Mouse (Mus musculus): Measurements from ENCODE around the gene Tmem14c. TPM values are rescaled to one million over a fixed set of nuclear protein-coding genes. Genes with fewer than 3 reads are reported as not detected.

Gene Tmem14c
- polyA plus RNA-seq, 1 experiment = 19.0 TPM

DNA sequence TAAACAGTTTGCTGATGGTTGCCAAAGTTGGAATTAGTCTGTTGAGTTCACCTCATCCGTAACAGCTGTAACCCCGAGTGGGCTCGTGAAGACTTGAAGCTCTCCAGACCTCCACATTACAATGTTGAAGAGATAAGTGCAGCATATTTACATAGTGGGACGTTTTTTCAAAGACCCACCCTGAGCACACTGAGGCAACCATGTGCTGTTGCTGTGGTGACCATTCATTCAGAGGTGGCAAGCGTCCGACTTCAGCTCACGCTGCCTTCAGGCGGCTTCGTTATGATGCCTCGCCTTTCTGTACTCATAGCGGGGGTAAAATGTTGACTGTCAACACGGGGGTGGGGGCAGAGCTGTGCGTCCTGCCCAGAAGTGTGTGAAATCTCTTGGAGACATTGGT, 6.0 kb downstream of the Tmem14c start:
- Histone ChIP-seq H3K4me3 (ENCODE audit: control insufficient read depth, low read depth, low read length) (no peak overlapping the region), H3K4me1 (ENCODE audit: control insufficient read depth, insufficient read depth, low read length) (peaks cover under 1% of the 10 kb centered on the region; the same call in 1 of the 2 replicates), H3K36me3 (ENCODE audit: control insufficient read depth, insufficient read depth, low read length) (no peaks in the 10 kb centered on the region; the same call in 1 of the 2 replicates), H3K27ac (ENCODE audit: control insufficient read depth, insufficient read depth, low read depth, low read length) (no peak overlapping the region), H3K27me3 (ENCODE audit: control insufficient read depth, insufficient read depth, low read length) (no peaks in the 10 kb centered on the region)
- TF ChIP-seq CTCF (IDR thresholded peaks at IDR 0.05; ENCODE audit: control insufficient read depth, insufficient read depth, insufficient replicate concordance, low read depth, low read length) = no peak
- TF ChIP-seq POLR2A (IDR thresholded peaks at IDR 0.05; ENCODE audit: control insufficient read depth, low read depth, low read length) = no peak

DNA sequence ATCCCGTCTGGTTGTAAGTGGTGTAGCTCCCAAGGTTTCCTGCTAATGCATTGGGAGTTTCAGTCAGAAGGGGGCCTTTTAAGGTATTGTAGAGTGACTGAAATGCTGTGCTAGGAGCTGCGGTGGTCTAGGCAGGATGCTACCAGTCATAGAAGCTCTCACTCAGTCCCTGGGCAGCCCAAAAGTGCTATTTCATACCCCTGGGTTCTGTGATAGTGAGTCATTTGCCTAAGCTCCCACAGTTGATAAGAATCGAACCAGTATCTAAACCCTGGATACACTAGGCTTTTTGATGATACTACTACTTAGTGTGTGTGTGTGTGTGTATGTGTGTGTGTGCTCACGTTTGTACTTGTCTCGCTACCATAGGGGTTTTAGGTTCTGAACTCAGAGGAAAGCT, 14.0 kb downstream of the Tmem14c start:
- Histone ChIP-seq H3K4me3 (ENCODE audit: control insufficient read depth, low read depth, low read length) (no peak overlapping the region), H3K27ac (ENCODE audit: control insufficient read depth, insufficient read depth, low read depth, low read length) (no peak overlapping the region), H3K36me3 (ENCODE audit: control insufficient read depth, insufficient read depth, low read length) (no peaks in the 10 kb centered on the region; the same call in 1 of the 2 replicates), H3K27me3 (ENCODE audit: control insufficient read depth, insufficient read depth, low read length) (no peaks in the 10 kb centered on the region), H3K4me1 (ENCODE audit: control insufficient read depth, insufficient read depth, low read length) (no peaks in the 10 kb centered on the region)
- TF ChIP-seq POLR2A (IDR thresholded peaks at IDR 0.05; ENCODE audit: control insufficient read depth, low read depth, low read length) = no peak
- TF ChIP-seq CTCF (IDR thresholded peaks at IDR 0.05; ENCODE audit: control insufficient read depth, insufficient read depth, insufficient replicate concordance, low read depth, low read length) = no peak

DNA sequence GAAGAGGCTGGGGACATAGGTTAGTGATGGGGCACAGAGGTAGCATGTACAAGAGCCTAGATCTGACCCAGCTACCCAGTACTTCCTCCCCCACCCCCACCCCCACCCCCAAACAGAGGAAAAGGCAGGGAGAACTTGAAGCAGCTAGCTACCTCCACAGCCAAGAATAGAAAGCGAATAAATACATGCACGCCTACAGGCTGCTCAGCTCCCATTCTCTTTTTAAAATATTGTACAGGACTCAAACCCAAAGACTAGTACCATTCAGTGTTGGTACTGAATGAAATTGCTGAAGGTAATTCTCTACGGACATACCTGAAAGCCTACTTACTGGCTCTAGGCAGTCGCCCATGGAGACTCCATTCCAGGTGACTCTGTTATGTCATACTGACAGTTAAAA, 26.4 kb downstream of the Tmem14c start:
- TF ChIP-seq POLR2A (IDR thresholded peaks at IDR 0.05; ENCODE audit: control insufficient read depth, low read depth, low read length) (no peak), CTCF (IDR thresholded peaks at IDR 0.05; ENCODE audit: control insufficient read depth, insufficient read depth, insufficient replicate concordance, low read depth, low read length) (no peak)
- no peaks in the 10 kb centered on the region; the same call in none of the 2 replicates for H3K36me3 ChIP-seq (ENCODE audit: control insufficient read depth, insufficient read depth, low read length)
- H3K27ac ChIP-seq (ENCODE audit: control insufficient read depth, insufficient read depth, low read depth, low read length) = no peak overlapping the region
- H3K27me3 ChIP-seq (ENCODE audit: control insufficient read depth, insufficient read depth, low read length) = no peaks in the 10 kb centered on the region
- H3K4me1 ChIP-seq (ENCODE audit: control insufficient read depth, insufficient read depth, low read length) = no peaks in the 10 kb centered on the region
- no peak overlapping the region for H3K4me3 ChIP-seq (ENCODE audit: control insufficient read depth, low read depth, low read length)

DNA sequence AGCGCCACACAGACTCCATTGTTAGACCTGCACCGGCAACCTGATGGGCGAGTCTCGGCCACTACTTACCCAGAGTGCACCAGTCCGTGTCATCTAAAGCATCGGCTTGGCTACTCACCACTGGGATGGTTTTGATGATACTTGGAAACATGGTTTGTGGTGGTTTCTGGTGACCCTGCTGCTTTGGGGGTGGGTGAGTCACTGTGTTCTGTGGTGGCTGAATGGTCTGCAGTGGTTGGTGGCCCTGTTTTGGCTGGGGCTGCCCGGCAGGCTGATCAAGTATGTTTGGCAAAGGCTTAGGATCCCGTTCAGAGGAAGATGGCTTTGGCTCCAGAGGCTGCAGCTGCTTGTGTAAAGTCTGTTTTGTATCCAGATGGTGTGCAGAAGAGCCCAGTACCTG, 29.8 kb downstream of the Tmem14c start:
- H3K27me3 ChIP-seq (ENCODE audit: control insufficient read depth, insufficient read depth, low read length) = no peaks in the 10 kb centered on the region
- TF ChIP-seq POLR2A (IDR thresholded peaks at IDR 0.05; ENCODE audit: control insufficient read depth, low read depth, low read length) (no peak), CTCF (IDR thresholded peaks at IDR 0.05; ENCODE audit: control insufficient read depth, insufficient read depth, insufficient replicate concordance, low read depth, low read length) (no peak)
- no peak overlapping the region for H3K27ac ChIP-seq (ENCODE audit: control insufficient read depth, insufficient read depth, low read depth, low read length)
- no peaks in the 10 kb centered on the region for H3K4me1 ChIP-seq (ENCODE audit: control insufficient read depth, insufficient read depth, low read length)
- H3K36me3 ChIP-seq (ENCODE audit: control insufficient read depth, insufficient read depth, low read length) = no peaks in the 10 kb centered on the region; the same call in none of the 2 replicates
- H3K4me3 ChIP-seq (ENCODE audit: control insufficient read depth, low read depth, low read length) = no peak overlapping the region

DNA sequence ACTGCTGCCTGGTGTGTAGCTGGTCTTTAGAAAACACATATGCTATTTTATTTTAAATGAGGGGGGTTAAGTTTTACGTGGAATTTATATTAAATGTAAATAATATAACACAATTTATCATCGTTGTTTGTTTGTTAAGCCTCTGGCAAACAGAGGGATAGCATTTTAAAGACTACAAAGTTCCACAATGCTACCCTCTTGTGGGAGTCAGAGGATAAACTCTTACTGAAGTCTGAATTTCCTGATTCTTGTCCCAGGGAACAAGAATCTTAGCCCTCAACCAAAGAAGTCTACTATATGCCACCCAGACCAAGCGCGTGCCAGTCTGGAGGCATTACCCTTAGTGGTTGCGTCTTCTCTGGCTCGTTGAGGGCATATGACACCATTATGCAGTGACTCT, 31.2 kb downstream of the Tmem14c start:
- TF ChIP-seq POLR2A (IDR thresholded peaks at IDR 0.05; ENCODE audit: control insufficient read depth, low read depth, low read length) (no peak), CTCF (IDR thresholded peaks at IDR 0.05; ENCODE audit: control insufficient read depth, insufficient read depth, insufficient replicate concordance, low read depth, low read length) (no peak)
- H3K4me3 ChIP-seq (ENCODE audit: control insufficient read depth, low read depth, low read length) = no peak overlapping the region
- no peaks in the 10 kb centered on the region for H3K27me3 ChIP-seq (ENCODE audit: control insufficient read depth, insufficient read depth, low read length)

DNA sequence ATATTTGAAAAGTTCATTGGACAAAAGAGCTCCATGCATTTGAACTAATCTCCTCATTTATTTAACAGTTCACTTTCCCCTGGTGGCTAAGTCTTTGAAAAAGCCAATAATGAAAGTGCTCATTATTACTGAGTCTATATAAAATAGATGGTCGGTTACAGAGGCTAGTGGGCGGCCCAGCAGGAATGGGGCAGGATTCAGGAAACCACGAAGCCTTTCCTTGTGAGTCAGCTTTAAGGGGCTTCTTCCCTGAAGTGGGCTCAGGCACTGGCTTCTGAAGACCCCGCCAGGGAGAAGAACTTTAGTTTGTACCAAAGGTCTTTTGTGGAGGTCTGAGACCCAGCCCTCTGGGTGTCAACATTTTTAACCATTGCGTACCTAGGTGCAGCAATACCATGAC, 35.9 kb downstream of the Tmem14c start:
- Histone ChIP-seq H3K4me3 (ENCODE audit: control insufficient read depth, low read depth, low read length) (no peak overlapping the region), H3K27me3 (ENCODE audit: control insufficient read depth, insufficient read depth, low read length) (no peaks in the 10 kb centered on the region), H3K27ac (ENCODE audit: control insufficient read depth, insufficient read depth, low read depth, low read length) (no peak overlapping the region), H3K36me3 (ENCODE audit: control insufficient read depth, insufficient read depth, low read length) (no peaks in the 10 kb centered on the region; the same call in 1 of the 2 replicates), H3K4me1 (ENCODE audit: control insufficient read depth, insufficient read depth, low read length) (no peaks in the 10 kb centered on the region)
- TF ChIP-seq CTCF (IDR thresholded peaks at IDR 0.05; ENCODE audit: control insufficient read depth, insufficient read depth, insufficient replicate concordance, low read depth, low read length) (no peak), POLR2A (IDR thresholded peaks at IDR 0.05; ENCODE audit: control insufficient read depth, low read depth, low read length) (no peak)

More for the DNA sequence above, 31.2 kb downstream of the Tmem14c start:
- H3K27ac ChIP-seq (ENCODE audit: control insufficient read depth, insufficient read depth, low read depth, low read length) = no peak overlapping the region
- no peaks in the 10 kb centered on the region; the same call in none of the 2 replicates for H3K36me3 ChIP-seq (ENCODE audit: control insufficient read depth, insufficient read depth, low read length)
- no peaks in the 10 kb centered on the region for H3K4me1 ChIP-seq (ENCODE audit: control insufficient read depth, insufficient read depth, low read length)

DNA sequence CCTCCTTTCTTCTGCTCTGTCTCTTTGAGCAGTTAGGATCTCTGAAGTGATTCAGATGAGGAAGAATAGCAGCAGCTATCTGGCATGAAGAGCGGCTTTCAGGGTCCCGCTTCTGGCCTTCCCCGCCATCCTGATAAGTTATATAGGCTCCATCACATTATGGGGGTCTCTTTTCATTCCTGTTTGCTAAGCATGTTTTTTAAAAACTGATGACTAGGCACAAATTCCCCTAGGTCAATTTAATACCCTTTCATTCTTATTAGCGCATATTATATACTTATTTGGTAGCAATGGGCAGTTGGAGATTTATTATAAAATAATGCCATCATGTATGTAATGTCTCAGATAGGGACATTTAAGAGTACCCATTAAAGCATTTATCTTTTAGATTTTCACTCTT, 51.5 kb downstream of the Tmem14c start:
- TF ChIP-seq POLR2A (IDR thresholded peaks at IDR 0.05; ENCODE audit: control insufficient read depth, low read depth, low read length) (no peak), CTCF (IDR thresholded peaks at IDR 0.05; ENCODE audit: control insufficient read depth, insufficient read depth, insufficient replicate concordance, low read depth, low read length) (no peak)
- Histone ChIP-seq H3K4me3 (ENCODE audit: control insufficient read depth, low read depth, low read length) (no peak overlapping the region), H3K36me3 (ENCODE audit: control insufficient read depth, insufficient read depth, low read length) (no peaks in the 10 kb centered on the region), H3K27ac (ENCODE audit: control insufficient read depth, insufficient read depth, low read depth, low read length) (no peak overlapping the region), H3K27me3 (ENCODE audit: control insufficient read depth, insufficient read depth, low read length) (no peaks in the 10 kb centered on the region), H3K4me1 (ENCODE audit: control insufficient read depth, insufficient read depth, low read length) (no peaks in the 10 kb centered on the region; the same call in 1 of the 2 replicates)

DNA sequence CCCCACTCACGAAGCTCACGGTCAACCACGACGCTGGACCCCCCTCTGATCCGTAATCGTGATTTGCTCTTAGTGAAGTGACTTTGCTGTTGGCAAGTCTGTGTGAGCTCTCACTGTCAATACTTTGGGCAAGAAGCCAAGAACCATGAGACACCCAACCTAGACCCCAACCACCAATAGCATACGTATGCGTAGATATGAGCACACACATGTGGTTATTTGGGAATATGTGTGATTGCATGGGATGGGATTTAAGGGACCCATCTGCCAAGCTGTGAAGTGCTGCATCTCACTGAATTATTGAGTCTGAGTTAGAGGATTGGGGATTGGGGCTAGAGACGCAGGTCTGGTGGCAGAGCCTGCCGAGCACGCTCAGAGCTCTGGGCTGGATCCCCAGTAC, 55.5 kb downstream of the Tmem14c start:
- Histone ChIP-seq H3K27ac (ENCODE audit: control insufficient read depth, insufficient read depth, low read depth, low read length) (no peak overlapping the region), H3K27me3 (ENCODE audit: control insufficient read depth, insufficient read depth, low read length) (no peaks in the 10 kb centered on the region), H3K4me3 (ENCODE audit: control insufficient read depth, low read depth, low read length) (no peak overlapping the region), H3K36me3 (ENCODE audit: control insufficient read depth, insufficient read depth, low read length) (no peaks in the 10 kb centered on the region), H3K4me1 (ENCODE audit: control insufficient read depth, insufficient read depth, low read length) (no peaks in the 10 kb centered on the region)
- TF ChIP-seq CTCF (IDR thresholded peaks at IDR 0.05; ENCODE audit: control insufficient read depth, insufficient read depth, insufficient replicate concordance, low read depth, low read length) (no peak), POLR2A (IDR thresholded peaks at IDR 0.05; ENCODE audit: control insufficient read depth, low read depth, low read length) (no peak)

Other genes starting within 250 kb of the Tmem14c start
- 0.32 and 0.36 TPM in 2 replicates for gene Gcnt2, start 156.5 kb upstream of the Tmem14c start, polyA plus RNA-seq (2012; rRNA removed)
- gene Pak1ip1, start 15.3 kb upstream of the Tmem14c start, polyA plus RNA-seq (2012; rRNA removed) = 25.5 and 28.6 TPM in 2 replicates
- 98.5 and 99.6 TPM in 2 replicates for gene Mak, start 63.4 kb downstream of the Tmem14c start, polyA plus RNA-seq (2012; rRNA removed)
- 0.04 TPM in 1 of 2 replicates, not detected in the other for gene Gcm2, start 94.7 kb downstream of the Tmem14c start, polyA plus RNA-seq (2012; rRNA removed)
- gene Sycp2l, start 98.0 kb downstream of the Tmem14c start, polyA plus RNA-seq (2012; rRNA removed) = 0.11 and 0.23 TPM in 2 replicates
- gene Elovl2, start 204.1 kb downstream of the Tmem14c start, polyA plus RNA-seq (2012; rRNA removed) = 102 and 132 TPM in 2 replicates
- 14.3 and 16.2 TPM in 2 replicates for gene Smim13, start 233.6 kb downstream of the Tmem14c start, polyA plus RNA-seq (2012; rRNA removed)